Mouse (Mus musculus): ENCODE measurements around the gene Gnaq. TPM values are rescaled to one million over a fixed set of nuclear protein-coding genes. Genes with fewer than 3 reads are reported as not detected.

Gene Gnaq
- total RNA-seq, 2 experiments from 2014 or later: 17.8 to 24.9 TPM

DNA sequence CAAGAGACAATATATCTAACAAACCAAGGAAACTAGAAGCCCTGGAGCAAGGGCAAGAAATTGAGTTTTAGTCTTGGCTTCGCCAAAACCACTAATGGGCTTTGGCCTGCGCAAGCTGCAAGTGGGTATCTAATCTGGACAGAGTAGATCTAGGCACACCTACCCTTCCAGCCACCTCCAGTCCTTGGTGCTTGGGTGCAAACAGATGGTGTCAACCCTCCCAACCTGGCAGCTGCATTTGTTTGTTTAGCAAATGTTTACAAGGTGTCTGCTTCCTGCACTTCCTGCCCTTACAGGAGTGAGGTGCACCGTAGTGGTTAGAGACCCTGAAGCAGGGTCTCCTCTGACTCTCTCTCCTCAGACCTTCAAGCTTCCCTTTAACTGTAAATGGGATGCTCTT is 225.5 kb downstream of the Gnaq start:
- no peak for ATAC-seq (ENCODE audit: poor library complexity, severe bottlenecking)

DNA sequence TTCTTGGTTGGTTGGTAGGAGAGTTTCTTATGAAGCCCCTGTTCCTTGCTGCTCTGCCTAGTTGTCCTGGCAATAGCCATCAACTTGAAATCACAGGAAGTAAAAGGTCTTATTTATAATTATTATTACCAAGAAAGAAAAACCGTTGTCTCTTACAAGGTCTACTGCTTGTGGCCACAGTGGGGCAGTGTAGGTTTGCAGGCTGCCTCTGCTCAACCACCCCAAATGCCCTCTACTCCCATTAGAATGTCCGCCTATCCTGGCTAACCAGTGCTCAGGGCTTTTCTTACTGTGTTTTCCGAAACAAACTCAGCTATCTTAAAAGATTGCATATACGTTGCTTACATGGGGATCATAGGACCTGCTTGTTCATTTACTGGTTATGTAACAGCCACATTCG is 226.3 kb downstream of the Gnaq start:
- no peak for ATAC-seq (ENCODE audit: poor library complexity, severe bottlenecking)

DNA sequence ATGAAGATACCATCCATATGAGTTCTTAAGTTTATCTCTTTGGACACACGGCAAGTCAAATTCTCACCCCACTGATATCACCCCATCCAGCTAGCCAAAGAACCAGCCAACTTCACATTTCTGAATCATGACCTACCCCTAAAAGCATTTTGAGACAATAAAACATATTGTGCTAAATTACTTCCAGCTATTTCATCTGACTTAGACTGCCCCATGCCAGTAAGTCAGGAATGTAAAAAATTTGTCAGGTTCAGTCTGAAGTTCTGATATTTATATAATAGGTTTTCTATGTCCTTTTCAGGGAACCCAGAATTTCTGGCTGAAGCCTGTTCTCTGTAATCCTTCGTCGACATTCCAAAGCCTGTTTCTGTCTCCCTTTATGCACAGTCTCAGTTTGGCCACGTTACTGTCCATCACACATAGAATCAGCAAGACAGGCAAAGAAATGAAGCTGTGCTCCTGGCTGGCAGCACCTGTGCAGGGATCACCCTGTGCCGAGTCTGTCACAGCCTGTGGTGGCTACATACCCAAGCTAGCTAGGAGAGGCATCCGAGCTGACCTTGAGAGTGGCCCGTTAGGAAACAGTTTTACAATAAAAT is 233.9 kb downstream of the Gnaq start:
- ATAC-seq (ENCODE audit: poor library complexity, severe bottlenecking): no peak

DNA sequence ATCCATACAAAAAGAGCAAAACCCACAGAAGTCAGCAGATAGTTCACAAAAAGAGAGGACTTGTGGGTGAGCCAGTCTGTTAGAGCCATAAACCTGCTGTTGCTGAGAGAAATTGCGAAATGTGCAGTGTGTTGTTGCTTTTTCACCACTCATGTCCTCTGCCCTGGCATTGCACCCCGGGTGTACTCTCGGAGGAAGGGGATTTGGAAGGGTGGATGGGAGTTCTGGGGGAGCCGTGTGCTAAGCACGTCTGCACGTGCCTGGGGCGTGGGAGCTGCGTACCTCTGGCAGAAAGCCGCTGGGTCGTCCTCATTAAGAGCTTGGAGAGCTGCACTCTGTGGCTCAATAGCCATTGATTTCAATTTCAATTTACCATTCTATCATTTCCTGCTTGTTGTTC is 234.6 kb downstream of the Gnaq start:
- ATAC-seq (ENCODE audit: poor library complexity, severe bottlenecking): no peak

DNA sequence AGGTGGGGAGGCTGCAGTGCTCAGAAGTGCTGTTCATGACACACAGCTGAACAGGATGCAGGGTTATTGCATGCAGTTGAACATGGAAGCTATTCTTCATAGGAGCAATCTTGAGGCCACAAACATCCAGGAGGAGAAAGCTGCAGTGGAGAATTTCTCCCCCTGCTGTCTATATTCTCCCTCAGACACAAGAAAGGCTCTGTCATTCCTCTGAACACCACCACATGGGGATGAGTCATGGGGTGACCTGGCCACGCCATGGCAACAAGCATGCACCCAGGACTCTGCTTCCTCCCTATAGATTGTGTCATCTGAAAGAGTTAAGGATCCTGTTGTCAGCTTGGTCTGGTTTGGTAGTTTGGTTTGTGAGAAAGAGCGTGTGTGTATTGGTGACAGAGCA is 239.0 kb downstream of the Gnaq start:
- peak; percentile 64 for ATAC-seq (ENCODE audit: poor library complexity, severe bottlenecking)

DNA sequence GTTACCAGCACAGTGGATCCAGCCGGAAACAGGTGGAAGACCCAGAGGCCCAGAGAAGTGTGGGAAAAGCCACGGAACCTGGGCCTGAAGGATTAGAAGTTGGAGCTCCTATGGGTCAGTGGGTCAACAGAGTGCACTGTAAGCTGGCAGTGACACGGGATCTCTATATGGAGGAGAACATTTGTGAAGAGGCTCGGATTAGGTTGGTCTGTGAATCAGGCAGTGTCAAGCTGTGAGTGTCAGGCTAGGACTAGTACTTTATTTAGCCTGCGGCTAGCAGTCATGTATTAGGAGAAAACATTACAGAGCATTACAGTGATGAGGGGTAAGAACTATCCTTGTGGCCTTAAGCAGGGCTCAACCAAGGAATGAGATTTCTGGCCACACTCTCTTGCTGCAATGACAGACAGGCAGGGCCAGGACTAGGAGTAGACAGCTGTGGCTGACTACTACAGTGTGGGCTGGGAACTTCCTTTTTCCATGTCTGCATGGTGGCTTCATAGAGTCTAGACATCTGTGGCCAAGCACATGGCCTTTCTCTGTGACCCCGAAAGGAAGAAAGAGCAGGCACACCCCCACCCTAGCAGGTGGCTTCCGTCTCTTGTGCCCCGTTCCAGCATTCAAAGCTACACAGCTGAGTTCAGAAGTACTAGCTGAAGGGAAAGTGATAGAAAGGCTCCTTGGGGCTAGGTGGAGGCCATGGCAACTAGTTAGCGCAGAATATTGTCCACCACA is 240.3 kb downstream of the Gnaq start:
- peak; percentile 90 for ATAC-seq (ENCODE audit: poor library complexity, severe bottlenecking)

DNA sequence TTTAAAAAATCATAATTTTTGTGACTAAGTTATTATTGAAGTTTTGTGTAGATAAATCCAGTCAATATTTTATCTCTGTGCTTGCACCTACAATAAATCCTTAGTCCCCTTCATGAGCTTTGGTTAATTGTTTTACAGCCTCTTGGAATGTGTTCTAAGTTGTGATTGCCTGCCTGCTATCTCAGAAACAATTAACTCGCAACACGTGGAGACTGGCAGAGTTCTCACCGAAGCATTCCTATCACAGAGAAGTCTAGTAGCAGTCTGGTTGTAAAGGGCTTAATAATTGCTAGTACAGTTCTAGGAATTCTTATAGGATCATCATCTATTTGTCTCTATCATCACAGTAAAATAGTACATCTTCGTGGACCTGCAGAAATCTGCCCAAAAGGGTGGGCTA is 243.2 kb downstream of the Gnaq start:
- no peak for ATAC-seq (ENCODE audit: poor library complexity, severe bottlenecking)

DNA sequence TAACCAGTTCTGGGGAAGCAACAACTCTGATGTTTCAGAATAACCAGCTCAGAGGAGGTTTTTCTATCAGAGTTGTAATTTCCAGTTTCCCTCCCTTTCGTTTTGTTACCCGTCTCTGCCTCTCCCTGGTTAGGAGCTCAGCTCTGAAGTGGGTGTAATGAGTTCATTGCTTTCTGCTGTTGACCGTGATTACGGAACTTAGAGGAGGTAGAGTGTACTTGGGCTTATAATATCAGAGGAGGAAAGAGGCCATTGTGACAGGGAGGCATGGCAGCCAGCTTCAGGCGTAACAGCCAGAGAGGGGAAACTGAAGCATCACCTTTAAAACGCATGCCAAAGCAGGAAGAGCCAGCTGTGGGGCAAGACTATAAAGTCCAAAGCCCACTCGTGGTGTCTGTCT is 245.9 kb downstream of the Gnaq start:
- no peak for ATAC-seq (ENCODE audit: poor library complexity, severe bottlenecking)

DNA sequence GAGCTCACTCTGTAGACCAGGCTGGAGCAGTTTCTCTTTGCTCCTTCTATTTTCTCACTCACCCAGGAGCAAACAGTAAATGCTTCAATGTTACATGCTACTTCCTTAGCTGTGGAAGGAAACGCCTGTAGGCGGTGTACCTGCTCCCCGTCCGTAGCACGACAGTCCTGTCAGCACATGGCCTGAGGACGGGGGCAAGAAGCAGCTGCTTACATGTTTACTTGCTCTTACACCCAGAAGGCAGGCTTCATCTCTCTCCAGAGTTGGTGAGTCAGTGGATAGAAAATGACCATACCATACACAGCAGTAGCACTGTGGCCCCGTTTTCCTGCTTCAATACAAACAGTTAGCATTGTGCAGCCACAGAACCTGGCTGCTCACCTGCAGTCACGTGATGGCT is 247.1 kb downstream of the Gnaq start:
- ATAC-seq (ENCODE audit: poor library complexity, severe bottlenecking): no peak

DNA sequence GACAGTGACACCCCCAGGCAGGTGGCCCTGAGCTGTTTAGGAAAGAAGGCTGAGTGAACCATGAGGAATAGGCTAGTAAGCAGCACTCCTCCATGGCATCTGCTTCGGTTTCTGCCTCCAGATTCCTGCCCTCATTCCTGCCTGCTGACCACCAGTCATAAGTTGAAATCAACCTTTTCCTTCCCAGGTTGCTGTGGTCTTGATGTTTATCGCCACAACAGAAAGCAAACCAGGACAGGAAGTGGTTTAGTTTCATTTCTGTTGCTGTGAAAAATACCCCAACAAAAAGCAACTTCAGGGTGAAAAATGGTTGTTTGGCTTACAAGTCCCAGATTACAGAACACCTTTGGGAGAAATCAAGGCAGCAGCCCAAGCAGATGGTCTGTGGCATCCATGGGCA is 249.8 kb downstream of the Gnaq start:
- no peak for ATAC-seq (ENCODE audit: poor library complexity, severe bottlenecking)

DNA sequence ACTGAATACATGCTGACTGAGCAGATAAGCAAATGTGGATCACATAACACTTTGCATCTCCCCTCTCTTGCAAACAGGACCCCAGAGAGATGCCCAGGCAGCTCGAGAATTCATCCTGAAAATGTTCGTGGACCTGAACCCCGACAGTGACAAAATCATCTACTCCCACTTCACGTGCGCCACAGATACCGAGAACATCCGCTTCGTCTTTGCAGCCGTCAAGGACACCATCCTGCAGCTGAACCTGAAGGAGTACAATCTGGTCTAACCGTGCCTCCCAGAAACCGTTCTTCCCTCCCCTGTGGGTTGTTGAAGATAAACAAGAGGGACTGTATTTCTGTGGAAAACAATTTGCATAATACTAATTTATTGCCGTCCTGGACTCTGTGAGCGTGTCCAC is 250.5 kb downstream of the Gnaq start:
- ATAC-seq (ENCODE audit: poor library complexity, severe bottlenecking): no peak

DNA sequence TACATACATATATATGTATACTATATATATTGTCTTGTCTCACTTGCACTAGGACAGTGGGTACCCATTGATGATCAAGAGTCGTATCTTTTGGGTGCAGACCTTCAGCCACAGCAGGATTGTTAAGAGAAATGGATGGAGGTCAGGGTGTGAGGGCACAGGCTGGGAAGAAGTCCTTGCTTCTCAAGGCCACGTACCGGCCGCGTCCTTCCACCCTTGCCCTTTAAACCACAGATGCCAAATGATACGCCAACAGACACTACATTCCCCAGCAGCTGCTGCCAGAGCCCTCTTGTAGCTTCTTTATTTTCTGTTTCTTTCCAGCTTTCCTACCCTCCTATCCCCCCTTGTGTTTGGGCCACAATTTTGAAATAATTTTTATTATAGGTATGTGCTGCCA is 251.5 kb downstream of the Gnaq start:
- no peak for ATAC-seq (ENCODE audit: poor library complexity, severe bottlenecking)

DNA sequence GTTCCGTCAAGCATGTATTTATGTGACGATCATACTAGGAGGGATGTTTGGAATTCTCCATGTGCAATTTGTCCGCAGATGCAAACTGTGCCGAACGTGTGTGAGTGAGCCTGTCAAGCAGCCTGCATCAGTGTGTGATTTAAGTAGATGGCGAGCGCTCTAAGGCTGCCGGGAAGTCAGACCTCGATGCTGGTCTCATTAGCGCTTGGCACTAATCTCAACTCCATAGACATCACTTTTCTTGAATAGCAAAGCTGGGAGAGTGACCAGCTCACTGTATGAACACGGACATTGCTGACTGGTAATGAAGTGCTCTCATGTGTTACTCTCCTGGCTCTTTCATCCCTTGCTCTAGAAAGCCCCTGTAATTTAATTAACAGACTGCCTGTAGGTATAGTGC is 252.3 kb downstream of the Gnaq start:
- ATAC-seq (ENCODE audit: poor library complexity, severe bottlenecking): no peak

DNA sequence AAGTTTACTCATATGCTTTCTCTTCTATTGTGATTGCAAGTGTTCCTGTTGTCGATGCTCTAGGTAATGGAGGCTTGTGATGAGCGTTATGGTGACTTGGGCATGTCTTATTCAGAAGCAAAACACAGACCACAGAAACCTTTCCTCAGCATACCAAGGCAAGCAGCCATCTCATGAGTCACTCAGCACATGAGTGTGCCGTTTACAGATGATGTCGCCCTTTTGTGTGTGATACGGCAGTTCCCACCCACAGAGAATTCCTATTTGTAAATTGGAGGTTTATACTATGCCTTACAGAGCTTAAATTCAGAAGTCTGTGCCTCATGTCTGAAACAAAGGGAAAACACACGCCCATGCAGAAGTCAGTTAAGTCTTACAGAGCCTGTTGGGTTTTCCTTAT is 253.9 kb downstream of the Gnaq start:
- ATAC-seq (ENCODE audit: poor library complexity, severe bottlenecking): no peak

DNA sequence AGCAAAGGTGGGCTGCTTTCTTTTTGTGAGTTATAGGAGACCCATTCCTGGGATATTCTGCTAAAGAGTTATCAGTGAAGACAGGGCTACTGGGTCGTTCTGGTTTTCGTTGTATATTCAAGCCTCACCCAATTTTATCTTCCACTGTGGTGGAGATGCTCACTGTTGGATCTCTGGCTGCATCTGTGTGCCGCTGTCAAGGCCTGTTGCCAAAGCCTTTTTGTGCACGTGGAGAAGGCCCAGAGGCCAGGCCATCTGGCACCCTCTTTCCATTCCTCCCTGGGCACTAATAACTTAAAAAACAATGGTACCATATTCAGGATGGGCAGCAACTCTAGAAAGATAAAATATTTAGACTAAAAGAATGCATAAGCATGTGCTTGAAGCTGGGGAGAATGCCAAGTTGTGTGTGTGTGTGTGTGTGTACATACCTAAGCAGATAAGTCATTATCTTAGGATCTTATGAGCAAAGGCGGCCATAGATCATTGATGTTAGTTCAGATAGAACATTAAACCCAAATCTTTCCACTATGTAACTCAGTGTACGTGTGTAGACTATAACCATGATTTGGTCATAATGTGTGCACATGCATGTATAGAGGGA is 257.7 kb downstream of the Gnaq start:
- no peak for ATAC-seq (ENCODE audit: poor library complexity, severe bottlenecking)

DNA sequence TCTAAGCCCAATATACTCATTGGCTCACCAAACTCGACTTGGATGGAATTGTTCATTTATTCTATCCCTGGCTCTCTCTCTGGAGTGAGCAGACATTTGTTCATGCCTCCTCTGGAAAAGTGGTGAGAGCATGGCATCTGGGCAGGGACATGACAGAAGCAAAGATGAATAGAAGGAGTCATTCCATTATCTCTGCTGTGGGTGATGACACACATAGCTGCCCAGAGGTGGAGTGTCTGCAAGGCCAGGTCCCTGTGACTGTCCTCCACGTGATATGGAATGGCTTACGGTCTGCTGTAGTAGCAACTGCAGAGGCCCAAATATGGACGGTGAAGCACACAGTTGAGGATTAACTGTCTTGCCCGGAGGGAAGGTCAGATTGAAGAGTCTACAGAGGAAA is 261.8 kb downstream of the Gnaq start:
- ATAC-seq (ENCODE audit: poor library complexity, severe bottlenecking): no peak

DNA sequence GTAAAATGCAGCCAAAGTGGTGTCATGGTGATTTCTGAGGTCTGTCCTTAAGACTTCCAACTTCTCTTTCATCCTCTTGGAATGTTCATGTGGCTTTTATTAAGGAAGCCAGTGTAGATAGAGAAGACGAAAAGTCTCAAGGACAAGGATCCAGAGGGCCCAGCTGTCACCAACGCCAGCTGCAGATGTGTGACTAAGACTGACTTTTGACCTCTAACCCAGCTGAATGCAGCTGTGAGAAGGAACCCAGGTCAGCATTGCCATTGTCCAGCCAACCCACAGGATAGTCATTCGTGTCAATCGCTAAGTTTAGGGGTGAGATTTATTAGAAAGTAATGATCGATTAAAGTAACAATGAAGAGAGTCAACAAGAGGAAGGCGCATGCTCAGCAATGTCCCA is 270.5 kb downstream of the Gnaq start:
- ATAC-seq (ENCODE audit: poor library complexity, severe bottlenecking): no peak

DNA sequence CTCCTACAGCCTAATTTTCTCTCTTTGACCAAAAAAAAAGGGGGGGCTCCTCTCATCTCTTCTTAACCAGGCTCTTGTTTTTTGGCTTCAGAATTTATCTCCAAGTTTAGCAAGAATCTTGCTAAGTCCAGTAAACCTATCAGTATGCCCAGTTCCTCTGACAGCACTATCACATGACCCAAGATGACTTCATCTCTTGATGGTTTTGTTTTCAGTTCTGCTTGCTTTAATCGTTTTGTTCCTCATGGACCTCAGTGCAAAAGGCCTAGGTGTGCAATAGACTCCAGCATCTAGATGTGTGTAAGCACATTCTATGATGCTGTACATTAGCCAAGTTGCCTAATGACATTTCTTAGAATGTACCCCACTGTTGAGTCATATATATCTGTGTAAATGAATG is 275.1 kb downstream of the Gnaq start:
- ATAC-seq (ENCODE audit: poor library complexity, severe bottlenecking): peak; percentile 77

DNA sequence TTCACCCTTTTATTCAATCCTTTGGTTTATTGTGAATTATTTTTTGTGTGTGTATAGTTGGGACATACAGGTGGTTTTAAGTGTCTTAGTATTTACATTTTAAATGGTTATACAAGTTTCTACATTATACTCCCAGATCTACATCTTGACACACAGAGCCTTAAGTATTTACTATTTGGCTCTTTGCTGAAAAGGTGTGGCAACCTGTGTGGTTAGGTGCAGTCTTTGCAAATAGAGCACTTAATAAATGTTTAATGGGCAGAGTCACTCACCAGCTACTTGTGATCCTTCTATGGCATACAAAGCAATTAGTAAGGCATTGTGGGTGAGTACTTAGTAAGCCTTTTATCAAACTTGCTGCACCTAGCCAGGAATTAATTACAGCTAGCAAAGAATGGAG is 278.7 kb downstream of the Gnaq start:
- ATAC-seq (ENCODE audit: poor library complexity, severe bottlenecking): no peak

DNA sequence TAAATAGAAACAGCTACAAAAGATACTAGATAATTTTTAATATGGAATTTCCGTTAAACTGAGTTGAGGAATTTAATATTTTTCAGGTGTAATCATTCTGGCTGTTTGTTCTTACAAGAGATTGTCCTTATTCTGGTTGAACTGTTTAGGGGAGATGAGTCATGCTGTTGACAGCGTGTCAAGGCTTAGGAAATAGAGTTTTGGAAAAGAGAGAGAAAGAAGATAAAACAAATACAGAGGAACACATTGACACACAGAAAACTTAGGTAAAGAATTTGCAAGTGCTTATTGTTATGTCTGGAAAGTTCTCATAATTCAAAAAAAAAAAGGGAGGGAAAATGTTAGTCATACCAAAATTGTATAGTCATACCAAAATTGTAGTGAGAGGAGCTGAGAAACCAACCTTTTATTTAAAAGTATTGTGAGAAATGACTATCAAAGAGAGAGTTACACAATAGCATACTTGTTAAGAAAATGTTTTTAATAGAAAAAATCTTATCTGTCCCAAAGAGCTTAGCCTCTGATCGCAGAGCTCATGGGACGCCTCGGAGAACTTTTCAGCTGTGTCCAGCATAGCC is 285.5 kb downstream of the Gnaq start:
- ATAC-seq (ENCODE audit: poor library complexity, severe bottlenecking): no peak

DNA sequence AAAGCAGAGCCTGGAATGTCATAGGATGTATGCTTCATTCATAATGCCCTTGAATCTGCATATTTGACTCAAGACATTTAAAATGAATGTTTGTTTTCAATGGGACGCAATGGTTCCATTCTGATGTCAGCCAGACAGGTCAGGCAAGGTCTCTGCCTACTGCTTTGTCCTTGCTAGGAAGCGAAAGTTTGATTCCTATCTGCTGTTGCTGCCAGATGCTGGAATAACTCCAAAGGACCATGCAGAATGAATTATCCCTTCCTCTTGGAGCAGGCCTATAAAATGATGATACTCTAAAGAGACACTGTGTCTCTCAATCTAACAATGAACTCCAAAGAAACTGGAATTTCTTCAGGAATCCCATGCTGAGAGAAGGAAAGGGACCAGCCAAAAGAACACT is 293.0 kb downstream of the Gnaq start:
- no peak for ATAC-seq (ENCODE audit: poor library complexity, severe bottlenecking)

DNA sequence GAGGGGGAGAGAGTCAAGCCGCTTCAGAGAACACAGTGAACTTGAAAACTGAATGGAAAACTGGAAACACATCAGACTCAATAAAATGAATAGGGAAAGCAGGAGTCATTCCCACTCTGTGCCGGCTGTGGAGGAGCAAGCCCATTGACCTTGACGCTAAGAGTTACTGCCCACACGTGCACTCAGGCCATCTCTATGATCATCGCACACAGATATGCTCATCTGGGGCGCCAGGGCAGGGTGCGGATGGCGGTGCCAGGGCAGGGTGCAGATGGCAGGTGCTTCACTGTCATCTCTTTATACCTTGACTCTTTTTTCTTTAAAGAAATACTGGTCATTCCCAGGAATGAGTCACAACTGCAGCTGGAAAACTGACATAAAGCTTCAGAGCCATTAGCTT is 298.7 kb downstream of the Gnaq start:
- no peak for ATAC-seq (ENCODE audit: poor library complexity, severe bottlenecking)

All from megakaryocyte, adult 5-6 weeks (primary cell).